Mouse (Mus musculus): ENCODE data around the gene Cobl.

Cobl gene

DNA sequence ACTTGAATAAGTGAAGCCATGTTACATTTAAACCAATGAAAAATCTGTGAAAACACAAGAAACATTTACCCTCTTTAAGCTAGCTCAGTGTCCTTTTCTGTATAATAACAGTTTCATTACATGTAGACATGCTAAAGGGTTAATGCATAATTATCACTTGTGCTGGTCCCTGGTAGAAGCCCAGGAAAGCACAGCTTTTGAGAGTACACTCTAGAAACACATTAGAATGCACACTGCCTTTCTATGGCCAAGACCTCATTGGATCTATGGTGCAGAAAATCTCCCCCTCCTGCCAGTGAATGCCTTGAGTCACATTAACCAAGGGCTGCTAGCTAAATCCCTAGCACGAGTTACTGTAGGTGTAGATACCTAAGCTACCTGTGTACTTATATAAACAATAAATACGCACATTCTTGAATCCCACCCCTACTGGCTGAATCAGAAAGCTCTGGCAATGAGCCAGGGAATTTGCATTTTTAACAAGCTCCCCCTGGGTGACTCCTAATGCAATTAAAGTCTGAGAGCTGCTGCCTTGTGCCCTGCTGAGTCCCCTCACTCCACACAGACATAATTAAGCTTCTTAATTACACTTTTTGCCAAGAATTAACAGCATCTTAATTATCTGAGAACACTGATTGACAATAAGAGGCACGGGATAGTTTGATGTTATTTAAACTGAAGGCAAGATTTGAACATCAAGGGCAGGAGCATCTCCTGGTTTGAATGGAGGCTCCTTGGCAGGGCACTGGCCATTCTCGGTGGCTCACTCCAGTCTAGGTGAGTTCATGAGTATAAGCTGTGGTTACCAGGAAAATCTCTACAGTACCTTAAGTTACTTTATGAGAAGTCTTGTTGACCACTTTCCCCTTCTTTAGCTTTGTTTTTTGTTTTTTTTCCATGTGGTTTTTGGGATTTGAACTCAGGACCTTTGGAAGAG is 244.9 kb downstream of the Cobl start:
- no peak for DNase-seq (ENCODE audit: low spot score in 2 of 2)

DNA sequence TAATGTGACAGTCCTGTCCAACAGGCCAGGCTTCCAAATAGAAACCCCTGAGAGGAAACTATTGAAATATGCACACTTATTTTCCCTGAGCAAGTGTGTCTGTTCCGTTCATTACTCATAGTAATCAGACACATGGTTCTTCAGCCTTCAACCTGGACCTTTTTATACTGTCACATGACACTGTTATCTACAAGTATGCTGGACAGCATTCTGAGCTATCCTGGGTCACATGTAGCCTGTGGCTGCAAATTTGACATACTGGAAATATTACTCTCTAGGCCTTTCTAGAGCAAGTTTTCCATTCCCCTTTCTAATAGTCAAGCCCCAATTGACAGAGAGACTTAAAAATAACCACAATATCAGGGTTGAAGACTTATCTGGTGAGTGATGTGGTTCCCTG is 247.9 kb downstream of the Cobl start:
- no peak for DNase-seq (ENCODE audit: low spot score in 2 of 2)

DNA sequence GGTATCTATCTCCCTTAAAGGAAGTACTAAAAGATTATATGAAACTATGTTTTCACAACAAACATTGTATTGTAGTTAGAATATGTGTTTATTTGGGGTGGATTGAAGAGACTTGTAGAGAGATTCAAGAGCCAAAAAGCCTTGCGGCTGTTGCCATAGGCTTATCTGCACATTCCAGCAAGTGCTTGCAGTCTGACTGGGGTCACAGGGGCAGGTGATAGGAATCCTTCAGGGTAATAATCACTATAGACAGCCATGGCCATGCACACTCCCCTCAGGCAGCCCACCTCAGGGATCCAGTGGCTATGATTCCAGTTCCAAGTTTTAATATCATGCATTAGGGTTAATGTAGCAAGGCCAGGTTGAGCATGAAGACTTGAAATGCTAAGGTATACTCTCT is 249.2 kb downstream of the Cobl start:
- DNase-seq (ENCODE audit: low spot score in 2 of 2): no peak

DNA sequence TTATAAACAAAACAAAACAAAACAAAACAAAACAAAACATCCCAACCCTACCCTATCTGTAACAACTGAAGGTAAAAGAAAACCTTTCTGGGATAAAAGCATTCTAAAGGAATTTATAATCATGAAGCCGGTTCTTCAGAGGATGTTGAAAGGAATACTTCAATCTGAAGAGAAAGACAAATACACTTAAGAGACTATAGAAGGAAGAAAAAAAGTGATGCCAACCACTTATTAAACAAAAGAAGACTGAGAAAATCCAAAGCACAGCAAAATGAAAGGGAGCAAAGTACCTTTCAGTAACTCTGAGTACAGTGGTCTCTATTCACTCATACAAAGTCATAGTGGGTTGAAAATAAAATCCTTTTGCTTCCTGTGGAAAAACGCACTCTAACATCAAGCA is 256.2 kb downstream of the Cobl start:
- no peak for DNase-seq (ENCODE audit: low spot score in 2 of 2)

DNA sequence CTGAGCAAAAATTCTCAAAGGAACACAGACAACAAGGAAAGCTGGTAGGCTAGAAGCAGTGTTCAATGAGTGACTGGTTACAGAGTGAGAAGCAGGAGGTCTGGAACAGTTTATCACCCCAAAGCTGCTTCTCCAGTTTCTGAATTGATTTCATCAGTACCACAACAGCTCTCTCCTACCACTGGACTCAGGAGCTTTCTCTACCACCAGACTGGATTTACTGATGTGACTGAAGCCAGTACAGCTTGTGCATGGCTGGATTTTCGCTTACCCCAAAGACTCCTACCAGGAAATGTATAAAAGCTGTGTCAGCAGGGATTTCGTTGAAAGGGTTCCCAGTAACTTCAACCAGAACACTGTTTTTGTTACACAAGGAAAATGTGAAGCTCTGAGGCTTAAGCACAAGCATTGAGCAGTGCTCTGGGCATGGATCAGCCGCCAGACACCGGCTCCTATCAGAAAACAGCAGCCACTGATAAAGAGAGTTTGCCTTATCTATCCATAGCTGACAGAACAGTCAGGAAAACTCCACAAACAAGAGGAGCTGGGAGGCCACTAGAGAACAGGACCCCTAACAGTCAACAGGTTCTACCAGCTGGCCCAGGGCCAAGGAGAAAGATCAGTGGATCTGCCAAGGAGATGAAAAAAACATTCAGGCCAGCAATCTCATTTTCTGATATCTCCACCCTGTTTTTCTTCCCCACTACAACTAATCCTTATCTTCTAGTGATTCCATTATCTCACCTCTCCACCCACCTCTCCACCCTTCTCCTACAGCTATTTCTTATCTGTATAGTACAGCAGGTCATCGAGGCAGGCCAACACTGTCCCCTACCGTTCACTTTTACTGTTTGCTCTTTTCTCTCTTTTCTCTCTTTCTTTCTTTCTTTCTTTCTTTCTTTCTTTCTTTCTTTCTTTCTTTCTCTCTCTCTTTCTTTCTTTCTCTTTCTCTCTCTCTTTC is 259.3 kb downstream of the Cobl start:
- no peak for DNase-seq (ENCODE audit: low spot score in 2 of 2)

DNA sequence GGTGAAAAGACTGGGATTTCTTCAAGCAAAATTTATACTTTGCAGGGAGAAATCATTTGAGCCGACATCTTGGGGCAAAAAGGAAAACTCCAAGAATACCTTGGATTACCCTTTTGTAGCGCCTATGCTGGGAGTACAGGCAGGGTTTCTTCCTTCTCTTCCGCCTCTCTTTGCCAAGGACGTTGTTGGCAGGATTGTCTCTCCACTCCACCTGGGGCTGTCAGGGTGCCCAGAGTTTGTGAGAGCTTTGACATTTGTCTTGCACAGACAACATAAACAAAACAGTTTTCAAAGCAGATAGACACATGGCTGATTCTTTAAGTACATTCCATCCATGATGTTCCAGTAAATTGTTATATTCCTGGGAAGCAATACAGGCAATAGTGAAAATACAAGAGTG is 265.3 kb downstream of the Cobl start:
- DNase-seq (ENCODE audit: low spot score in 2 of 2): no peak

DNA sequence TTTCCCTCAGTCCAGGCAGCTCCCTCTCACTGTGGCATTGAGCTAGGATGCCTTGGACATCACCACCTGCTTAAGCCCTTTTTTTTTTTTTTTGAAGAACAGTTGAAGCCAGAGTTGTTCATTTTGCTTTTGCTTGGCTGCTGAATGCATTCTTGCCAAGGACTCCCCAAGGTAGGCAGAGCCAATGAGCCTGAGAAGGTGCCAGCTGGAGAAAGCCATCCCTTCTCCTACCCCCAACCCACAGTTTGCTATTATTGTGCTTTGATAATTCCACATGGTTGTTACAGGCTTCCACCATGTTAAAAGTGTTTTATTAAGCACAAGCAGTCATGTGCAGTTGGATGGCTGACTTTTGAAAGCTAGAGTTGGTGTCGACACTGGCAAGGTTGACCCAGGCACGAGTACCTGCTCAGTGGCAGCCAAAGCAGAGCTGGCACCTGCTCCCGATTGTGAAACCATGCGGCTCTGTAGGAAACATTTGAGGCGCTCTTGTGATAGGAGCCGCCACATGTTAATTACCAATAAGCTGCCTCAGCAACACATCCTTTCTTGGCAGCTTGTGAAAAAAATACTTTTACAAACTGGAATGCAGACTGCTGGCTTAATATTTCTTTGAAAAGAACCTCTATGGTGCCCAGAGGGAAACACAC is 265.9 kb downstream of the Cobl start:
- DNase-seq (ENCODE audit: low spot score in 2 of 2): no peak

DNA sequence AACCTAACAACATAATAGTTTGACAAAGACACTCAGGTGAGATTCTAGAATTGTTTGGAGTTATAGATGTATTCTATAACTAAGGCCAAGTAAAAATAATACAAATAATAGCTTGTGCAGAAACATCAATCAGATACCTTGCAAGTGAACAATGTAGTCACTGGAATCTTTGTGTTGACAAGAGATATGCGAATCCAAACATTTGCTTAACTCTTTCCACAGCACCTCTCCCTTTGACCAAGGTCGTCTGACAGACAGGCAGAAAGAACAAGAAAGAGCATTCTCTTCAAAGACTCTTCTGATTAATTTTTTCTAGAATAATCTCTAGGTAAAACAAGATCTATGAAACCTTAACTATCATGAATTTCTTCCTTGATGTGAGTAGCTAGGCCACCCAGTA is 266.7 kb downstream of the Cobl start:
- DNase-seq (ENCODE audit: low spot score in 2 of 2): no peak

DNA sequence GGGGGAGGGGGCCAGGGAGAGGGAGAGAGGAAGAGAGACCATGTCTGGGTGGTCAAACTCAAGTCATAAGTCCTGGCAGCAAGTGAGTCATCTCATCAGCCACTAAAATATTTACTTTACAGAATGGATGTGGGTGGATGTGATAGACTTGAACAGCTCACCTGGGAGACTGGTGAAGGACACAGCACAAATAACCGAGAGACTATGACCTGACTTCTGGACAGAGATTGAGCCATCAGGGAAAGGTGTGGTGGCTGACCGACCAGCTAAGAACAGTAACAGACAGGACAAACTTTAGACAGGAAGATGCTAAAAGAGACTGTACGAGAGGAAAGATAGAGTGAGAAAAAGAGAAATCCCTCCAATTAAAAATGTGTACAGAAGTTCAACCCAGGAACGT is 267.2 kb downstream of the Cobl start:
- no peak for DNase-seq (ENCODE audit: low spot score in 2 of 2)

DNA sequence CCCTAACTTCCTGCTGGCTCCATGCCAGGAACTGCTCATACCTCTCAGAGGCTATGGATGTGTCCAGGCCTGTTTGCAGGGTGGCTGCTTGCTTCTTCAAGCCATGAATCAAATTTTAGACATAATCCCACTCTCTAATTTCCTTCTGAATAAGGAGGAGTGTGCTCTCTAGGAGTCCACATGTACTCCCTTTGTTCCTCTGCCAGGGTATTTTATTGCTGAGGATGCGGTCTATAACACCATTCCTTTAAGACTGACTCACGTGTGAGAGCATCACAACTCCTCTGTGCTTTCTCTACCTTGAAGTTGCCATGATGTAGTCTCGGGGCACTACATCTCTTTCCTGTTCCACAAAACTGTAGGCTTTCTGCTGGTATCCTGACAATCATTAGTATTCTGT is 269.4 kb downstream of the Cobl start:
- no peak for DNase-seq (ENCODE audit: low spot score in 2 of 2)

DNA sequence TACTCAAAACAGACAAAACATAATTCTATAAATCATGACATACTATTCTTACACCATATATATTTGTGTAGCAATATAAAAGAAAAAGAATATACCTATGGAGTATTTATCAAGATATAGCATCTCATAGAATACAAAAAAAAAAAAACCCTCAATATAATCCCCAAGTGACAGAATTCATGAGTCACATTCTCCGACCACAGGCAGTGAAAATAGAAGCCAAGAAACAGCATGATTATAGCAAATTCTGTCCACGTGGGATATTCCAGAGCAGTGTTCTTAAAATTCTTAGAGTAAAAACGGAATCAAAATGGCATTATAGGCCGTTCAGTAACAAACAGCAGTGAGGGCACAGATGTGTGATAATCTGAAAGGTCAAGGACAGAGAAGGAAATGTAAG is 271.4 kb downstream of the Cobl start:
- no peak for DNase-seq (ENCODE audit: low spot score in 2 of 2)

DNA sequence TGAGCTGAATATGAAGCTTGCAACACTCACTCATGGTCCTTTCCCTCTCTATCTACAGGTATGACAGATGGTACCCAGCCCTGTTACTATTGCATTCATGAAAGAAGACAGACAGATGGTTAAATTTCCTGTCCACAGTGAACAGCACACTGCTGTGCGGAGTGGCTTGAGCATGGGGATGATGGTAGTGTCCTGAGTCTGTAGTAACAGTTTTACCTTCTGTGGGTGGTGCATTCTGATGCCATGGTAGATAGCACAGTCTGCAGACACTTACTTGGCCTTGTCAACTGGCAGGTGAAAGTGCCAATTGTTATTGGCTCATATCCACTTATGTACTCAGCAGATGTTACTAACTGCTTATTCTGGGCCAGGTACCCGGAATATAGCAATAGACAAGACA is 273.4 kb downstream of the Cobl start:
- no peak for DNase-seq (ENCODE audit: low spot score in 2 of 2)

DNA sequence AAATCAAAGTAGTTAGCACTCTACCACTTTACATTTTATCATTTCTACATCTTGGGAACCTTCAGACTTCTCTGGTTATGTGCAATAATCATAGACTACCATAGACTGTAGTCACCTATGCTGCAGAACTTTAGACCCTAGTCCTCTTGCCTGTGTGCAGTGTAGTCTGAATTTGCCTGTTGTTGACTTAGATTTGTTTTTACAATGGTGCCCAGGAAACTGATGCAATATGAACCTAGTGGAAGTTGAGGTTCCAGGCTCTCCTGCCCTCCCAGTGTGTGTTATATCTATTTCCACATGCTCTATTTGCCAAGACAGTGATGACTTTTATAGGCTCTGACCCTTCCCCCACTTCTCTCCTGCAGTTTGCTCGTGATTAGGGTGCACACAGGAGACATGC is 274.3 kb downstream of the Cobl start:
- DNase-seq (ENCODE audit: low spot score in 2 of 2): no peak
